Mouse (Mus musculus) embryonic facial prominence, embryonic 11.5 days (tissue): ENCODE measurements around the gene Ank2. TPM values are rescaled to one million over a fixed set of nuclear protein-coding genes. Genes with fewer than 3 reads are reported as not detected.

ENCODE experiments used
- ATAC-seq: fragments of 200-750 bp; cut with Nextera tagmentation; replicated peaks from 2 replicates; pipeline ENCODE4 v1.8.0; 2017; ENCODE audit warnings: low read depth; ENCODE audit not compliant: insufficient number of reproducible peaks, low FRiP score, low TSS enrichment
- DNase-seq: peaks from one replicate; pipeline ENCODE4 v3.0.0-alpha.2; 2015; ENCODE audit warnings: low spot score
- H3K27ac ChIP-seq: fragments of 300-500 bp; sonication (generic); replicated peaks from 2 replicates; pipeline ENCODE4 v1.5.1; 2014; ENCODE audit warnings: mild to moderate bottlenecking, low read depth, low read length, control low read depth
- H3K27me3 ChIP-seq: fragments of 300-500 bp; sonication (generic); 2 replicates; pipeline ENCODE4 v1.6.1; 2014; ENCODE audit warnings: mild to moderate bottlenecking, low read length, moderate library complexity, mixed read lengths; ENCODE audit not compliant: control insufficient read depth, insufficient read depth
- H3K36me3 ChIP-seq: fragments of 300-500 bp; sonication (generic); replicated peaks from 2 replicates; pipeline ENCODE4 v1.6.1; 2014; ENCODE audit warnings: low read depth, mild to moderate bottlenecking, low read length, moderate library complexity, mixed read lengths; ENCODE audit not compliant: control insufficient read depth, insufficient read depth
- H3K4me1 ChIP-seq: fragments of 300-500 bp; sonication (generic); 2 replicates; pipeline ENCODE4 v1.6.1; 2014; ENCODE audit warnings: low read length, mixed read lengths; ENCODE audit not compliant: control insufficient read depth, insufficient read depth
- H3K4me2 ChIP-seq: fragments of 300-500 bp; sonication (generic); 2 replicates; pipeline ENCODE4 v1.6.1; 2014; ENCODE audit warnings: low read depth, mild to moderate bottlenecking, control low read depth, low read length, moderate library complexity
- H3K4me3 ChIP-seq: fragments of 300-500 bp; sonication (generic); 2 replicates; pipeline ENCODE4 v1.5.1; 2014; ENCODE audit warnings: low read depth, low read length, control low read depth
- H3K9ac ChIP-seq: fragments of 300-500 bp; sonication (generic); replicated peaks from 2 replicates; pipeline ENCODE4 v1.6.1; 2014; ENCODE audit warnings: mild to moderate bottlenecking, control low read depth, low read length
- H3K9me3 ChIP-seq: fragments of 300-500 bp; sonication (generic); replicated peaks from 2 replicates; pipeline ENCODE4 v1.6.1; 2016; ENCODE audit warnings: mild to moderate bottlenecking, low read length, inconsistent platforms, mixed read lengths; ENCODE audit not compliant: control insufficient read depth
- WGBS: fragments of 180-500 bp; shearing (Covaris S2); extraction: QIAGEN DNeasy Blood & Tissue Kit; methylation state at CpG from one replicate; pipeline ENCODE4 v1.1.7; 2014; 5-methylcytosine and 5-hydroxymethylcytosine counted together
- polyA plus RNA-seq: library from polyadenylated mRNA; unstranded; fragments of >200 nt; fragmentation: Nextera tagmentation; extraction: Ambion mirVana; gene quantifications from 2 replicates; pipeline ENCODE4 v1.2.1, GENCODE M21; 2014

Ank2 gene
- polyA plus RNA-seq, 1 experiment from 2014 or later: 26.1 TPM

GRCm38 (mm10) chr3:127013976-127014375, 485.2 kb downstream of the Ank2 start:
- H3K9me3 ChIP-seq: no peaks in the 10 kb centered on the region
- no peak for ATAC-seq
- H3K27ac ChIP-seq: no peak overlapping the region
- no peaks in the 10 kb centered on the region for H3K36me3 ChIP-seq
- no peak overlapping the region for H3K9ac ChIP-seq
- no peak overlapping the region for H3K4me2 ChIP-seq
- 85% methylated on average over 4 of the region's 4 CpGs for WGBS
- DNase-seq: no peak
- H3K4me3 ChIP-seq: no peak overlapping the region
- no peaks in the 10 kb centered on the region for H3K4me1 ChIP-seq
- H3K27me3 ChIP-seq: no peaks in the 10 kb centered on the region

- H3K9ac ChIP-seq: no peak overlapping the region
- 56% methylated on average over 8 of the region's 8 CpGs for WGBS
- no peak for ATAC-seq
These were observed 486.6 kb downstream of the Ank2 start for GRCm38 (mm10) chr3:127012525-127012924.

GRCm38 (mm10) chr3:127005898-127006673, 493.1 kb downstream of the Ank2 start:
- DNase-seq: no peak
- H3K4me1 ChIP-seq: no peaks in the 10 kb centered on the region
- no peaks in the 10 kb centered on the region for H3K36me3 ChIP-seq
- H3K4me3 ChIP-seq: no peak overlapping the region
- H3K27ac ChIP-seq: no peak overlapping the region
- H3K27me3 ChIP-seq: no peaks in the 10 kb centered on the region
- no peaks in the 10 kb centered on the region for H3K9me3 ChIP-seq
- 90% methylated on average over 9 of the region's 9 CpGs for WGBS
- peak; percentile 53; the same call in 1 of the 2 replicates for ATAC-seq
- no peak overlapping the region for H3K9ac ChIP-seq
- H3K4me2 ChIP-seq: no peak overlapping the region

More at GRCm38 (mm10) chr3:127012525-127012924, 486.6 kb downstream of the Ank2 start:
- Histone ChIP-seq H3K36me3 (no peaks in the 10 kb centered on the region), H3K9me3 (no peaks in the 10 kb centered on the region), H3K4me2 (no peak overlapping the region), H3K4me3 (no peak overlapping the region), H3K27ac (no peak overlapping the region), H3K4me1 (no peaks in the 10 kb centered on the region), H3K27me3 (no peaks in the 10 kb centered on the region)
- DNase-seq: peak; percentile 65

- WGBS: 78% methylated on average over 9 of the region's 9 CpGs
These were observed 494.1 kb downstream of the Ank2 start for GRCm38 (mm10) chr3:127004860-127005633.

GRCm38 (mm10) chr3:127003946-127004345, 495.2 kb downstream of the Ank2 start:
- Histone ChIP-seq H3K4me2 (no peak overlapping the region), H3K27me3 (no peaks in the 10 kb centered on the region), H3K9ac (no peak overlapping the region), H3K36me3 (no peaks in the 10 kb centered on the region), H3K4me1 (no peaks in the 10 kb centered on the region), H3K9me3 (no peaks in the 10 kb centered on the region), H3K4me3 (no peak overlapping the region), H3K27ac (no peak overlapping the region)
- DNase-seq (no peak), ATAC-seq (no peak)
- WGBS: 94% methylated on average over 11 of the region's 11 CpGs

More at GRCm38 (mm10) chr3:127004860-127005633, 494.1 kb downstream of the Ank2 start:
- Histone ChIP-seq H3K4me1 (no peaks in the 10 kb centered on the region), H3K4me2 (no peak overlapping the region), H3K27ac (no peak overlapping the region), H3K36me3 (no peaks in the 10 kb centered on the region), H3K9ac (no peak overlapping the region), H3K4me3 (no peak overlapping the region), H3K9me3 (no peaks in the 10 kb centered on the region), H3K27me3 (no peaks in the 10 kb centered on the region)
- ATAC-seq: no peak
- peak; percentile 35 for DNase-seq

GRCm38 (mm10) chr3:126998742-126999112, 500.4 kb downstream of the Ank2 start:
- no peaks in the 10 kb centered on the region for H3K4me1 ChIP-seq
- no peaks in the 10 kb centered on the region for H3K36me3 ChIP-seq
- H3K4me3 ChIP-seq: peak overlapping the region; percentile 18; the same call in 1 of the 2 replicates
- no peak for ATAC-seq
- H3K27me3 ChIP-seq: no peaks in the 10 kb centered on the region
- H3K9ac ChIP-seq: no peak overlapping the region
- H3K9me3 ChIP-seq: no peaks in the 10 kb centered on the region
- WGBS: 9% methylated on average over 6 of the region's 8 CpGs
- H3K4me2 ChIP-seq: peak overlapping the region; percentile 44
- no peak overlapping the region for H3K27ac ChIP-seq
- DNase-seq: no peak

- DNase-seq (peak; percentile 80), ATAC-seq (peak; percentile 70)
- Histone ChIP-seq H3K4me1 (no peaks in the 10 kb centered on the region), H3K27me3 (no peaks in the 10 kb centered on the region), H3K4me3 (peak overlapping the region; percentile 18), H3K9ac (peak overlapping the region; percentile 49), H3K9me3 (no peaks in the 10 kb centered on the region), H3K36me3 (no peaks in the 10 kb centered on the region), H3K4me2 (peak overlapping the region; percentile 44), H3K27ac (peak overlapping the region; percentile 49; the same call in 1 of the 2 replicates)
- WGBS: 6% methylated on average over 12 of the region's 12 CpGs
These were observed 501.0 kb downstream of the Ank2 start for GRCm38 (mm10) chr3:126998008-126998741.
